Mouse (Mus musculus) spleen, adult 2 months (tissue): Measurements from ENCODE around the gene Agpat1.

Experiments
- CTCF ChIP-seq: fragments of 200-500 bp; IDR thresholded peaks from 2 replicates; pipeline ENCODE4 v1.5.1; 2011; ENCODE audit warnings: mild to moderate bottlenecking, inconsistent platforms; ENCODE audit not compliant: insufficient read depth, insufficient read length, insufficient replicate concordance; ENCODE audit errors: extremely low read depth
- POLR2A ChIP-seq: fragments of 200-500 bp; IDR thresholded peaks from 2 replicates; pipeline ENCODE4 v1.6.1; 2011; ENCODE audit warnings: low read depth, low read length, inconsistent platforms

DNA sequence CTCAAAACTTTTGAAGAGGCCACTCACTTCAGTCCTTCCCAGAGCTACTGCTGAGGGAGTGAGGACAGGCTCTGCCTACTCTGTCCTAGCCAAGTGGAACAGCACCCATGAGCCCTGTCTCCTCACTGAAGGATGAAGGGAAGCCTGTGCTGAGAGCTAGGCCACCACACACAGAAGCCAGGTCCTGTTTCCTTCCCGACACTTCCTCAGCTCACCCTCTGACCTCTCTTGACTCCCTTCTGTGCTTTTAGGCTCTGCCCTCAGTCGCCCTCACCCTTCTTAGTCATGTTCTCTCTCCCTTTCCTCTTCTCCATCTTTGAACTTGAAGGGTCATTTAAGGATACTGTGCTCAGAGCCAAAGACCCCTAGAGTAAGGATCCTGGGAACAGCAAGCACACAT is 53.2 kb downstream of the Agpat1 start:
- no peak for TF ChIP-seq CTCF
- no peak for TF ChIP-seq POLR2A
